11 mouse cellular contexts compared by ENCODE assay signal in the genomic region with DNA sequence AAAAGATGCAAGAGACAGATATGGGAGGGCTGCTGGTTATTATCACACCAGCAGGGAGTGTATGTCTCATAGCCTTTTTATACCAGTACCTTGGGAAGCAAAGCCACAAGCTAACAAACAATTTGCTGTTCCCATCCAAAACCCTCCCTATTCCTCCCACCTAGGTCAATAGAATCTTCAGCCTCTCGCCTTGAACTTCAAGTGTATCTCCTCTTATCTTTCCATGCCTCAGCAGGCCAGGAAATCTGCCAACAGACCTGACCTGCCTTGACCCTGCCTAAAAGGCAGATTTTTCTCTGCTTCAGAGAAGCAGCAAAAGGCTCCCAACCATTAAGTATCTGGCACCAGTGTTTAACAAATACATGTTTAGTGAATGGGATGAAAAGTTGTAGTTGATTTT. TPM values are rescaled to one million over a fixed set of nuclear protein-coding genes. Genes with fewer than 3 reads are reported as not detected.
DNase-seq lines count a peak whose midpoint lies in the region; ATAC-seq lines count a peak whose summit lies in the region.
"Had no signal": no experiment of that assay in that cellular context is flagged by ENCODE, and none has a peak within 500 bp of the region (broad histone marks: within the 10 kb centered on the region; RNA-seq: fewer than 3 reads in every experiment).

No protein-coding gene starts in this region.

- H3K27me3 ChIP-seq in lung, embryonic 16.5 days (ENCODE audit: control insufficient read depth, insufficient read depth, low read depth, low read length): no peaks in the 10 kb centered on the region
- H3K27me3 ChIP-seq in midbrain, embryonic 11.5 days (ENCODE audit: control insufficient read depth, insufficient read depth, low read length): no peaks in the 10 kb centered on the region
- H3K27me3 ChIP-seq: forebrain, embryonic 12.5 days; neural tube, embryonic 13.5 days had no signal

- no peak for ATAC-seq in lung, embryonic 16.5 days (ENCODE audit: low read depth)
- no peak for ATAC-seq in midbrain, embryonic 11.5 days (ENCODE audit: low FRiP score)

- H3K9me3 ChIP-seq in lung, embryonic 16.5 days (ENCODE audit: control insufficient read depth, low read length): no peaks in the 10 kb centered on the region
- H3K9me3 ChIP-seq in midbrain, embryonic 11.5 days (ENCODE audit: control insufficient read depth, low read length): no peaks in the 10 kb centered on the region
- H3K9me3 ChIP-seq: forebrain, embryonic 12.5 days; neural tube, embryonic 13.5 days had no signal

- 12% methylated on average over 1 of the region's 1 CpGs for WGBS in lung, embryonic 16.5 days
- 58% methylated on average over 1 of the region's 1 CpGs for WGBS in midbrain, embryonic 11.5 days

- peak overlapping the region; percentile 43 for H3K27ac ChIP-seq in lung, embryonic 16.5 days (ENCODE audit: low read length)
- 0 out of 2 replicates have a peak overlapping the region, but pooled peaks have one; percentile 12 for H3K27ac ChIP-seq in brown adipose tissue, adult 24 weeks (replicated peaks; ENCODE audit: low read depth, low read length)
- H3K27ac ChIP-seq in midbrain, embryonic 11.5 days (ENCODE audit: low read depth, low read length): no peak overlapping the region
- H3K27ac ChIP-seq: forebrain, embryonic 12.5 days; neural tube, embryonic 13.5 days had no signal

- peaks cover 14% of the 10 kb centered on the region for H3K4me1 ChIP-seq in lung, embryonic 16.5 days (replicated peaks; ENCODE audit: control insufficient read depth, insufficient read depth, low read length)
- no peaks in the 10 kb centered on the region for H3K4me1 ChIP-seq in brown adipose tissue, adult 24 weeks (ENCODE audit: control insufficient read depth, insufficient read depth, insufficient read length, low read length)
- H3K4me1 ChIP-seq in midbrain, embryonic 11.5 days (ENCODE audit: control insufficient read depth, insufficient read depth, low read length): no peaks in the 10 kb centered on the region

- no peak overlapping the region for H3K9ac ChIP-seq in lung, embryonic 16.5 days (ENCODE audit: low read length)
- H3K9ac ChIP-seq in midbrain, embryonic 11.5 days (ENCODE audit: low read length): no peak overlapping the region
- H3K9ac ChIP-seq: forebrain, embryonic 12.5 days had no signal

- no peak overlapping the region for H3K4me3 ChIP-seq in lung, embryonic 16.5 days (ENCODE audit: low read length)
- no peak overlapping the region for H3K4me3 ChIP-seq in brown adipose tissue, adult 24 weeks (ENCODE audit: insufficient read depth, low read depth, low read length)
- no peak overlapping the region for H3K4me3 ChIP-seq in midbrain, embryonic 11.5 days (ENCODE audit: low read depth, low read length)
- H3K4me3 ChIP-seq: forebrain, embryonic 12.5 days had no signal

- DNase-seq in lung, postnatal 4 days: no peak
- peak; percentile 43 to 57 for DNase-seq in kidney, postnatal 36 days
- DNase-seq in midbrain, embryonic 11.5 days (ENCODE audit: low spot score, missing footprints): no peak
- DNase-seq in thymus, postnatal 4 days: no peak
- DNase-seq in cerebellum, postnatal 25 days: no peak
- DNase-seq: embryo, embryonic 11 days; spleen, adult 18-20 months had no signal

- no peak overlapping the region for H3K4me2 ChIP-seq in lung, embryonic 16.5 days (ENCODE audit: low read depth, low read length)
- H3K4me2 ChIP-seq in midbrain, embryonic 11.5 days: no peak overlapping the region

- no peaks in the 10 kb centered on the region for H3K36me3 ChIP-seq in lung, embryonic 16.5 days (ENCODE audit: control insufficient read depth, insufficient read depth, low read length)
- no peaks in the 10 kb centered on the region for H3K36me3 ChIP-seq in midbrain, embryonic 11.5 days (ENCODE audit: control insufficient read depth, insufficient read depth, low read length)
- H3K36me3 ChIP-seq: forebrain, embryonic 12.5 days; neural tube, embryonic 13.5 days had no signal

RNA-seq across cellular contexts. Expression of a gene that starts 2.1 kb away (rescaled TPM):
- 6.2 and 7.0 TPM in 2 replicates for polyA plus RNA-seq in lung, embryonic 16.5 days (2015; fragmentation: Nextera tagmentation; extraction: Ambion mirVana)
- polyA plus RNA-seq in brown adipose tissue, adult 24 weeks (2012; ENCODE audit: insufficient read depth, insufficient read length, missing spikeins): 4.3 and 5.4 TPM in 2 replicates
- 3.4 and 3.7 TPM in 2 replicates for polyA plus RNA-seq in midbrain, embryonic 11.5 days (2014; fragmentation: Nextera tagmentation; extraction: Ambion mirVana)

RNA-seq across cellular contexts. Expression of a gene that starts 48.4 kb away (rescaled TPM):
- 6.6 and 8.4 TPM in 2 replicates for polyA plus RNA-seq in lung, embryonic 16.5 days (2015; fragmentation: Nextera tagmentation; extraction: Ambion mirVana)
- polyA plus RNA-seq in brown adipose tissue, adult 24 weeks (2012; ENCODE audit: insufficient read depth, insufficient read length, missing spikeins): 5.9 and 7.5 TPM in 2 replicates
- not detected in 2 replicates for polyA plus RNA-seq in midbrain, embryonic 11.5 days (2014; fragmentation: Nextera tagmentation; extraction: Ambion mirVana)
- polyA plus RNA-seq: forebrain, embryonic 12.5 days had no signal

Comparison
In these comparisons a context has a peak if more than half of its experiments do, and no peak if none do; other contexts are left out.
1. DNase-seq: peak in kidney, postnatal 36 days (2 of 2); none in lung, postnatal 4 days (0 of 2), midbrain, embryonic 11.5 days (single experiment), thymus, postnatal 4 days (single experiment) and cerebellum, postnatal 25 days (0 of 2).